Mouse (Mus musculus): Measurements from ENCODE around the gene Thnsl2. TPM values are rescaled to one million over a fixed set of nuclear protein-coding genes. Genes with fewer than 3 reads are reported as not detected.

The Thnsl2 gene
- polyA plus RNA-seq, 1 experiment: 3.9 TPM

GRCm38 (mm10) chr6:71143154-71143893, 915 bp downstream of the Thnsl2 start:
- Histone ChIP-seq H3K36me3 (ENCODE audit: control insufficient read depth, insufficient read depth, low read length) (no peaks in the 10 kb centered on the region), H3K27me3 (ENCODE audit: control insufficient read depth, insufficient read depth, low read length) (no peaks in the 10 kb centered on the region), H3K4me3 (ENCODE audit: control insufficient read depth, insufficient read depth, low read length) (peak overlapping the region; percentile 68), H3K27ac (ENCODE audit: control insufficient read depth, insufficient read depth, low read length) (no peak overlapping the region), H3K4me1 (replicated peaks; ENCODE audit: control insufficient read depth, insufficient read depth, low read length) (peaks cover 4% of the 10 kb centered on the region)
- TF ChIP-seq POLR2A (IDR thresholded peaks at IDR 0.05; ENCODE audit: control insufficient read depth, extremely low read depth, insufficient read depth, low read length, poor library complexity): no peak
- no peak for TF ChIP-seq CTCF (IDR thresholded peaks at IDR 0.05; ENCODE audit: borderline replicate concordance, control insufficient read depth, extremely low read depth, insufficient read depth, low read length, poor library complexity)
- WGBS: 6% methylated on average over 19 of the region's 19 CpGs
- no peak for DNase-seq

GRCm38 (mm10) chr6:71135031-71135430, 9.2 kb downstream of the Thnsl2 start:
- Histone ChIP-seq H3K36me3 (ENCODE audit: control insufficient read depth, insufficient read depth, low read length) (no peaks in the 10 kb centered on the region), H3K27me3 (ENCODE audit: control insufficient read depth, insufficient read depth, low read length) (no peaks in the 10 kb centered on the region), H3K4me1 (replicated peaks; ENCODE audit: control insufficient read depth, insufficient read depth, low read length) (no peaks in the 10 kb centered on the region), H3K27ac (ENCODE audit: control insufficient read depth, insufficient read depth, low read length) (no peak overlapping the region), H3K4me3 (ENCODE audit: control insufficient read depth, insufficient read depth, low read length) (no peak overlapping the region)
- no peak for DNase-seq
- 91% methylated on average over 3 of the region's 3 CpGs for WGBS
- TF ChIP-seq CTCF (IDR thresholded peaks at IDR 0.05; ENCODE audit: borderline replicate concordance, control insufficient read depth, extremely low read depth, insufficient read depth, low read length, poor library complexity): no peak
- TF ChIP-seq POLR2A (IDR thresholded peaks at IDR 0.05; ENCODE audit: control insufficient read depth, extremely low read depth, insufficient read depth, low read length, poor library complexity): no peak

GRCm38 (mm10) chr6:71133559-71133958, 10.7 kb downstream of the Thnsl2 start:
- no peak for DNase-seq
- Histone ChIP-seq H3K4me3 (ENCODE audit: control insufficient read depth, insufficient read depth, low read length) (no peak overlapping the region), H3K36me3 (ENCODE audit: control insufficient read depth, insufficient read depth, low read length) (no peaks in the 10 kb centered on the region), H3K4me1 (replicated peaks; ENCODE audit: control insufficient read depth, insufficient read depth, low read length) (no peaks in the 10 kb centered on the region), H3K27me3 (ENCODE audit: control insufficient read depth, insufficient read depth, low read length) (no peaks in the 10 kb centered on the region), H3K27ac (ENCODE audit: control insufficient read depth, insufficient read depth, low read length) (no peak overlapping the region)
- 95% methylated on average over 11 of the region's 11 CpGs for WGBS
- TF ChIP-seq POLR2A (IDR thresholded peaks at IDR 0.05; ENCODE audit: control insufficient read depth, extremely low read depth, insufficient read depth, low read length, poor library complexity): no peak
- TF ChIP-seq CTCF (IDR thresholded peaks at IDR 0.05; ENCODE audit: borderline replicate concordance, control insufficient read depth, extremely low read depth, insufficient read depth, low read length, poor library complexity): no peak

- no peak for DNase-seq
- no peak overlapping the region for H3K27ac ChIP-seq (ENCODE audit: control insufficient read depth, insufficient read depth, low read length)
These were observed 13.2 kb downstream of the Thnsl2 start for GRCm38 (mm10) chr6:71131038-71131437.

GRCm38 (mm10) chr6:71130269-71130668, 14.0 kb downstream of the Thnsl2 start:
- WGBS: 94% methylated on average over 1 of the region's 1 CpGs
- TF ChIP-seq POLR2A (IDR thresholded peaks at IDR 0.05; ENCODE audit: control insufficient read depth, extremely low read depth, insufficient read depth, low read length, poor library complexity): no peak
- no peak for TF ChIP-seq CTCF (IDR thresholded peaks at IDR 0.05; ENCODE audit: borderline replicate concordance, control insufficient read depth, extremely low read depth, insufficient read depth, low read length, poor library complexity)
- no peaks in the 10 kb centered on the region for H3K4me1 ChIP-seq (replicated peaks; ENCODE audit: control insufficient read depth, insufficient read depth, low read length)
- H3K27ac ChIP-seq (ENCODE audit: control insufficient read depth, insufficient read depth, low read length): no peak overlapping the region
- H3K36me3 ChIP-seq (ENCODE audit: control insufficient read depth, insufficient read depth, low read length): no peaks in the 10 kb centered on the region
- no peak overlapping the region for H3K4me3 ChIP-seq (ENCODE audit: control insufficient read depth, insufficient read depth, low read length)
- H3K27me3 ChIP-seq (ENCODE audit: control insufficient read depth, insufficient read depth, low read length): no peaks in the 10 kb centered on the region
- DNase-seq: no peak

More at GRCm38 (mm10) chr6:71131038-71131437, 13.2 kb downstream of the Thnsl2 start:
- no peaks in the 10 kb centered on the region for H3K27me3 ChIP-seq (ENCODE audit: control insufficient read depth, insufficient read depth, low read length)
- no peak for TF ChIP-seq CTCF (IDR thresholded peaks at IDR 0.05; ENCODE audit: borderline replicate concordance, control insufficient read depth, extremely low read depth, insufficient read depth, low read length, poor library complexity)
- no peak for TF ChIP-seq POLR2A (IDR thresholded peaks at IDR 0.05; ENCODE audit: control insufficient read depth, extremely low read depth, insufficient read depth, low read length, poor library complexity)
- H3K36me3 ChIP-seq (ENCODE audit: control insufficient read depth, insufficient read depth, low read length): no peaks in the 10 kb centered on the region
- H3K4me3 ChIP-seq (ENCODE audit: control insufficient read depth, insufficient read depth, low read length): no peak overlapping the region
- no peaks in the 10 kb centered on the region for H3K4me1 ChIP-seq (replicated peaks; ENCODE audit: control insufficient read depth, insufficient read depth, low read length)

- Histone ChIP-seq H3K4me1 (replicated peaks; ENCODE audit: control insufficient read depth, insufficient read depth, low read length) (no peaks in the 10 kb centered on the region), H3K27me3 (ENCODE audit: control insufficient read depth, insufficient read depth, low read length) (no peaks in the 10 kb centered on the region), H3K27ac (ENCODE audit: control insufficient read depth, insufficient read depth, low read length) (no peak overlapping the region), H3K4me3 (ENCODE audit: control insufficient read depth, insufficient read depth, low read length) (no peak overlapping the region), H3K36me3 (ENCODE audit: control insufficient read depth, insufficient read depth, low read length) (no peaks in the 10 kb centered on the region)
- DNase-seq: no peak
- TF ChIP-seq CTCF (IDR thresholded peaks at IDR 0.05; ENCODE audit: borderline replicate concordance, control insufficient read depth, extremely low read depth, insufficient read depth, low read length, poor library complexity) (no peak), POLR2A (IDR thresholded peaks at IDR 0.05; ENCODE audit: control insufficient read depth, extremely low read depth, insufficient read depth, low read length, poor library complexity) (no peak)
- WGBS: 89% methylated on average over 4 of the region's 4 CpGs
These were observed 15.2 kb downstream of the Thnsl2 start for GRCm38 (mm10) chr6:71129071-71129470.

Data from thymus, adult 2 months (tissue).